Mouse (Mus musculus): ENCODE measurements around the gene Pde10a.

GRCm38 (mm10) chr17:8597790-8598189, 72.6 kb downstream of the Pde10a start:
- TF ChIP-seq POLR2A (IDR thresholded peaks at IDR 0.05; ENCODE audit: insufficient read length, low read depth) (no peak), USF1 (IDR thresholded peaks at IDR 0.05; ENCODE audit: low read depth) (no peak), MAX (IDR thresholded peaks at IDR 0.05; ENCODE audit: low read depth) (no peak), CEBPB (IDR thresholded peaks at IDR 0.05; ENCODE audit: insufficient read depth, poor library complexity, severe bottlenecking) (no peak), TCF12 (IDR thresholded peaks at IDR 0.05; ENCODE audit: insufficient read depth, poor library complexity, severe bottlenecking) (no peak), MYOD1 (IDR thresholded peaks at IDR 0.05; ENCODE audit: control insufficient read depth in 1 of 3, insufficient read length in 2 of 3, low read depth in 2 of 3) (no peak), POLR2AphosphoS2 (IDR thresholded peaks at IDR 0.05; ENCODE audit: insufficient read length, low read depth) (no peak), E2F4 (IDR thresholded peaks at IDR 0.05; ENCODE audit: insufficient read depth) (no peak), SRF (IDR thresholded peaks at IDR 0.05; ENCODE audit: control insufficient read depth, insufficient read length, low read depth) (no peak)

All from myocyte (in vitro differentiated cells).